Mouse (Mus musculus) midbrain, embryonic 13.5 days (tissue): ENCODE results near the gene Phrf1. TPM values are rescaled to one million over a fixed set of nuclear protein-coding genes. Genes with fewer than 3 reads are reported as not detected.
A peak's percentile ranks its signal among the peaks of the same experiment; 100 is the strongest.

ENCODE experiments used
- ATAC-seq: fragments of 200-750 bp; cut with Nextera tagmentation; 2 replicates; pipeline ENCODE4 v1.8.0; 2017; ENCODE audit warnings: mild to moderate bottlenecking, moderate TSS enrichment, moderate library complexity
- H3K27ac ChIP-seq: fragments of 300-500 bp; sonication (generic); 2 replicates; pipeline ENCODE4 v1.5.1; 2015; ENCODE audit warnings: inconsistent platforms, mild to moderate bottlenecking, moderate library complexity
- H3K27me3 ChIP-seq: fragments of 300-500 bp; sonication (generic); 2 replicates; pipeline ENCODE4 v1.6.1; 2015; ENCODE audit warnings: mild to moderate bottlenecking, inconsistent platforms
- H3K36me3 ChIP-seq: fragments of 300-500 bp; sonication (generic); 2 replicates; pipeline ENCODE4 v1.6.1; 2015; ENCODE audit warnings: mild to moderate bottlenecking, inconsistent platforms
- H3K4me1 ChIP-seq: fragments of 300-500 bp; sonication (generic); replicated peaks from 2 replicates; pipeline ENCODE4 v1.6.1; 2015; ENCODE audit warnings: inconsistent platforms
- H3K4me2 ChIP-seq: fragments of 300-500 bp; sonication (generic); replicated peaks from 2 replicates; pipeline ENCODE4 v1.6.1; 2015; ENCODE audit warnings: moderate library complexity, mild to moderate bottlenecking, inconsistent platforms
- H3K4me3 ChIP-seq: fragments of 300-500 bp; sonication (generic); replicated peaks from 2 replicates; pipeline ENCODE4 v1.5.1; 2015; ENCODE audit warnings: mild to moderate bottlenecking, inconsistent platforms
- H3K9ac ChIP-seq: fragments of 300-500 bp; sonication (generic); replicated peaks from 2 replicates; pipeline ENCODE4 v1.6.1; 2015; ENCODE audit warnings: mild to moderate bottlenecking, inconsistent platforms
- H3K9me3 ChIP-seq: fragments of 300-500 bp; sonication (generic); 2 replicates; pipeline ENCODE4 v1.6.1; 2016; ENCODE audit warnings: mild to moderate bottlenecking, inconsistent platforms
- WGBS: fragments of 180-500 bp; shearing (Covaris S2); methylation state at CpG from one replicate; pipeline ENCODE4 v1.1.7; 2015; 5-methylcytosine and 5-hydroxymethylcytosine counted together
- microRNA counts: library from miRNA; unstranded; fragments of <30 nt; microRNA quantifications from one replicate; lab custom pipeline; 2016
- microRNA-seq: library from miRNA; unstranded; fragments of <30 nt; microRNA quantifications from one replicate; pipeline ENCODE4, GENCODE M21; 2016
- polyA plus RNA-seq: library from polyadenylated mRNA; unstranded; fragments of >200 nt; fragmentation: Nextera tagmentation; extraction: Ambion mirVana; gene quantifications from 2 replicates; pipeline ENCODE4 v1.2.1, GENCODE M21; 2015

Gene Phrf1
- polyA plus RNA-seq, 1 experiment from 2014 or later = 95.0 TPM

GRCm38 (mm10) chr7:141304537-141304936 lies 76.0 kb downstream of the Phrf1 start:
- H3K4me2 ChIP-seq = no peak overlapping the region
- no peak for ATAC-seq
- peaks cover 98% of the 10 kb centered on the region for H3K36me3 ChIP-seq
- H3K4me3 ChIP-seq = no peak overlapping the region
- no peaks in the 10 kb centered on the region for H3K4me1 ChIP-seq
- H3K9ac ChIP-seq = no peak overlapping the region
- H3K27me3 ChIP-seq = no peaks in the 10 kb centered on the region
- H3K9me3 ChIP-seq = no peaks in the 10 kb centered on the region
- no peak overlapping the region for H3K27ac ChIP-seq
- WGBS = 88% methylated on average over 4 of the region's 4 CpGs

MicroRNA genes within 50 kb of the gene (microRNA counts, 519-probe panel; counts per million panel counts)
- microRNA mmu-miR-210 (lab: Ali Mortazavi, UCI) = 4,462 counts per million, percentile 81 among the panel's probes with 10 or more counts

Small RNAs within 50 kb of the gene (microRNA-seq; reads per million reads assigned to microRNA genes)
- 430 reads per million, percentile 69 among the genes with 10 or more reads in this experiment for gene Mir210

Other genes starting within 250 kb of the Phrf1 start
- gene Ifitm3, start 218.0 kb upstream of the Phrf1 start, polyA plus RNA-seq = 22.6 and 26.2 TPM in 2 replicates
- 0.51 and 0.54 TPM in 2 replicates for gene Ifitm6, start 210.9 kb upstream of the Phrf1 start, polyA plus RNA-seq
- not detected in 2 replicates for gene Gm17387, start 199.7 kb upstream of the Phrf1 start, polyA plus RNA-seq
- gene B4galnt4, start 167.7 kb upstream of the Phrf1 start, polyA plus RNA-seq = 44.1 and 48.3 TPM in 2 replicates
- gene Pkp3, start 150.6 kb upstream of the Phrf1 start, polyA plus RNA-seq = 0.14 and 0.15 TPM in 2 replicates
- gene Sigirr, start 128.2 kb upstream of the Phrf1 start, polyA plus RNA-seq = 1.8 and 2.6 TPM in 2 replicates
- gene Ano9, start 111.0 kb upstream of the Phrf1 start, polyA plus RNA-seq = 0.07 and 0.35 TPM in 2 replicates
- 77.4 TPM in 2 replicates for gene Ptdss2, start 106.4 kb upstream of the Phrf1 start, polyA plus RNA-seq
- 40.5 and 45.3 TPM in 2 replicates for gene Rnh1, start 55.9 kb upstream of the Phrf1 start, polyA plus RNA-seq
- 86.4 and 114 TPM in 2 replicates for gene Hras, start 34.8 kb upstream of the Phrf1 start, polyA plus RNA-seq
- gene Lrrc56, start 34.6 kb upstream of the Phrf1 start, polyA plus RNA-seq = 13.9 and 15.6 TPM in 2 replicates
- gene Lmntd2, start 14.7 kb upstream of the Phrf1 start, polyA plus RNA-seq = 1.8 and 2.1 TPM in 2 replicates
- gene Rassf7, start 12.9 kb upstream of the Phrf1 start, polyA plus RNA-seq = 30.9 and 34.2 TPM in 2 replicates
- 0.98 and 1.4 TPM in 2 replicates for gene Irf7, start 37.7 kb downstream of the Phrf1 start, polyA plus RNA-seq
- not detected in 2 replicates for gene Cdhr5, start 48.0 kb downstream of the Phrf1 start, polyA plus RNA-seq
- 1.0 TPM in 2 replicates for gene Sct, start 50.3 kb downstream of the Phrf1 start, polyA plus RNA-seq
- 0.43 and 0.68 TPM in 2 replicates for gene Drd4, start 63.2 kb downstream of the Phrf1 start, polyA plus RNA-seq
- gene Deaf1, start 98.9 kb downstream of the Phrf1 start, polyA plus RNA-seq = 140 and 148 TPM in 2 replicates
- gene Tmem80, start 99.0 kb downstream of the Phrf1 start, polyA plus RNA-seq = 76.6 and 77.3 TPM in 2 replicates
- 0.23 and 0.31 TPM in 2 replicates for gene Eps8l2, start 110.1 kb downstream of the Phrf1 start, polyA plus RNA-seq
- 337 and 346 TPM in 2 replicates for gene Taldo1, start 163.4 kb downstream of the Phrf1 start, polyA plus RNA-seq
- 55.1 and 63.8 TPM in 2 replicates for gene Gatd1, start 185.4 kb downstream of the Phrf1 start, polyA plus RNA-seq
- gene Cend1, start 200.7 kb downstream of the Phrf1 start, polyA plus RNA-seq = 43.6 and 44.0 TPM in 2 replicates
- 71.3 and 72.1 TPM in 2 replicates for gene Slc25a22, start 209.1 kb downstream of the Phrf1 start, polyA plus RNA-seq
- 6.3 and 7.1 TPM in 2 replicates for gene Pidd1, start 215.2 kb downstream of the Phrf1 start, polyA plus RNA-seq
- 787 and 794 TPM in 2 replicates for gene Rplp2, start 218.6 kb downstream of the Phrf1 start, polyA plus RNA-seq
- gene Pnpla2, start 226.4 kb downstream of the Phrf1 start, polyA plus RNA-seq = 16.2 and 19.2 TPM in 2 replicates
- 6.8 TPM in 2 replicates for gene Cracr2b, start 232.3 kb downstream of the Phrf1 start, polyA plus RNA-seq
- gene Cd151, start 238.6 kb downstream of the Phrf1 start, polyA plus RNA-seq = 15.4 and 19.9 TPM in 2 replicates
- 88.2 and 91.1 TPM in 2 replicates for gene Polr2l, start 246.3 kb downstream of the Phrf1 start, polyA plus RNA-seq
- 22.5 and 23.6 TPM in 2 replicates for gene Tspan4, start 246.5 kb downstream of the Phrf1 start, polyA plus RNA-seq